Mouse (Mus musculus) forebrain, embryonic 14.5 days (tissue): ENCODE data around the gene Slc16a11. TPM values are rescaled to one million over a fixed set of nuclear protein-coding genes. Genes with fewer than 3 reads are reported as not detected.

Experiments
- ATAC-seq: fragments of 200-750 bp; cut with Nextera tagmentation; 2 replicates; pipeline ENCODE4 v1.8.0; 2017; ENCODE audit warnings: mild to moderate bottlenecking, moderate library complexity
- DNase-seq: peaks from one replicate; pipeline ENCODE4 v3.0.0-alpha.2; 2015; ENCODE audit warnings: low spot score
- H3K27ac ChIP-seq: fragments of 300-500 bp; sonication (generic); 2 replicates; pipeline ENCODE4 v1.5.1; 2014; ENCODE audit warnings: low read depth, mild to moderate bottlenecking, control low read depth, low read length, moderate library complexity
- H3K27me3 ChIP-seq: fragments of 300-500 bp; sonication (generic); replicated peaks from 2 replicates; pipeline ENCODE4 v1.6.1; 2014; ENCODE audit warnings: low read length, control low read depth, mixed read lengths; ENCODE audit not compliant: control insufficient read depth, insufficient read depth
- H3K36me3 ChIP-seq: fragments of 300-500 bp; sonication (generic); 2 replicates; pipeline ENCODE4 v1.6.1; 2014; ENCODE audit warnings: low read length, control low read depth; ENCODE audit not compliant: control insufficient read depth, insufficient read depth
- H3K4me1 ChIP-seq: fragments of 300-500 bp; sonication (generic); 2 replicates; pipeline ENCODE4 v1.6.1; 2014; ENCODE audit warnings: antibody characterized with exemption, low read length, control low read depth; ENCODE audit not compliant: control insufficient read depth, insufficient read depth
- H3K4me2 ChIP-seq: fragments of 300-500 bp; sonication (generic); 2 replicates; pipeline ENCODE4 v1.6.1; 2014; ENCODE audit warnings: mild to moderate bottlenecking, control low read depth, low read length
- H3K4me3 ChIP-seq: fragments of 300-500 bp; sonication (generic); 2 replicates; pipeline ENCODE4 v1.5.1; 2014; ENCODE audit warnings: low read depth, low read length, control low read depth
- H3K9ac ChIP-seq: fragments of 300-500 bp; sonication (generic); 2 replicates; pipeline ENCODE4 v1.6.1; 2014; ENCODE audit warnings: mild to moderate bottlenecking, low read length, control low read depth, moderate library complexity
- H3K9me3 ChIP-seq: fragments of 300-500 bp; sonication (generic); replicated peaks from 2 replicates; pipeline ENCODE4 v1.6.1; 2016; ENCODE audit warnings: low read length, control low read depth, mixed read lengths; ENCODE audit not compliant: control insufficient read depth
- WGBS: fragments of 180-500 bp; shearing (Covaris S2); extraction: QIAGEN DNeasy Blood & Tissue Kit; methylation state at CpG from one replicate; pipeline ENCODE4 v1.1.7; 2014; 5-methylcytosine and 5-hydroxymethylcytosine counted together
- polyA plus RNA-seq: library from polyadenylated mRNA; unstranded; fragments of >200 nt; fragmentation: Nextera tagmentation; extraction: Ambion mirVana; gene quantifications from 2 replicates; pipeline ENCODE4 v1.2.1, GENCODE M21; 2014

The Slc16a11 gene
- polyA plus RNA-seq, 1 experiment from 2014 or later, result 0.98 TPM

GRCm38 (mm10) chr11:70177647-70178046 lies 34.9 kb upstream of the Slc16a11 start:
- no peak for DNase-seq
- no peak overlapping the region for H3K4me2 ChIP-seq

GRCm38 (mm10) chr11:70178311-70178710 lies 34.2 kb upstream of the Slc16a11 start:
- Histone ChIP-seq H3K36me3 (no peaks in the 10 kb centered on the region), H3K9ac (no peak overlapping the region), H3K4me1 (no peaks in the 10 kb centered on the region), H3K27ac (no peak overlapping the region), H3K9me3 (no peaks in the 10 kb centered on the region), H3K27me3 (no peaks in the 10 kb centered on the region), H3K4me3 (no peak overlapping the region), H3K4me2 (no peak overlapping the region)
- ATAC-seq (no peak), DNase-seq (no peak)
- WGBS, result 88% methylated on average over 11 of the region's 11 CpGs

More at GRCm38 (mm10) chr11:70177647-70178046, 34.9 kb upstream of the Slc16a11 start:
- H3K4me1 ChIP-seq, result no peaks in the 10 kb centered on the region
- no peak overlapping the region for H3K9ac ChIP-seq
- no peak overlapping the region for H3K27ac ChIP-seq
- WGBS, result 75% methylated on average over 8 of the region's 8 CpGs
- no peaks in the 10 kb centered on the region for H3K27me3 ChIP-seq
- H3K36me3 ChIP-seq, result no peaks in the 10 kb centered on the region
- no peak for ATAC-seq
- no peaks in the 10 kb centered on the region for H3K9me3 ChIP-seq
- no peak overlapping the region for H3K4me3 ChIP-seq

- WGBS, result 81% methylated on average over 11 of the region's 11 CpGs
- ATAC-seq (no peak), DNase-seq (no peak)
- Histone ChIP-seq H3K4me3 (no peak overlapping the region), H3K27ac (no peak overlapping the region), H3K27me3 (no peaks in the 10 kb centered on the region), H3K4me1 (no peaks in the 10 kb centered on the region), H3K4me2 (no peak overlapping the region), H3K9me3 (no peaks in the 10 kb centered on the region), H3K36me3 (no peaks in the 10 kb centered on the region), H3K9ac (no peak overlapping the region)
Measured at GRCm38 (mm10) chr11:70178756-70179155, 33.8 kb upstream of the Slc16a11 start.

- Histone ChIP-seq H3K27ac (no peak overlapping the region), H3K9me3 (no peaks in the 10 kb centered on the region), H3K9ac (no peak overlapping the region), H3K4me2 (no peak overlapping the region), H3K27me3 (no peaks in the 10 kb centered on the region), H3K4me1 (no peaks in the 10 kb centered on the region), H3K4me3 (no peak overlapping the region), H3K36me3 (no peaks in the 10 kb centered on the region)
- DNase-seq (peak; percentile 63), ATAC-seq (no peak)
- WGBS, result 35% methylated on average over 14 of the region's 14 CpGs
Measured at GRCm38 (mm10) chr11:70179401-70179800, 33.2 kb upstream of the Slc16a11 start.

- ATAC-seq, result no peak
- Histone ChIP-seq H3K27ac (no peak overlapping the region), H3K9ac (no peak overlapping the region), H3K9me3 (no peaks in the 10 kb centered on the region), H3K36me3 (no peaks in the 10 kb centered on the region), H3K4me3 (no peak overlapping the region), H3K4me2 (no peak overlapping the region), H3K4me1 (no peaks in the 10 kb centered on the region), H3K27me3 (no peaks in the 10 kb centered on the region)
- no peak for DNase-seq
- whole genome bisulfite sequencing, result 86% methylated on average over 4 of the region's 4 CpGs
Measured at GRCm38 (mm10) chr11:70180496-70180895, 32.1 kb upstream of the Slc16a11 start.

GRCm38 (mm10) chr11:70185120-70185519 lies 27.4 kb upstream of the Slc16a11 start:
- DNase-seq, result no peak

GRCm38 (mm10) chr11:70189319-70190134 lies 23.0 kb upstream of the Slc16a11 start:
- Histone ChIP-seq H3K27me3 (no peaks in the 10 kb centered on the region), H3K4me1 (no peaks in the 10 kb centered on the region), H3K27ac (no peak overlapping the region), H3K36me3 (no peaks in the 10 kb centered on the region), H3K4me2 (no peak overlapping the region), H3K4me3 (no peak overlapping the region), H3K9ac (no peak overlapping the region), H3K9me3 (no peaks in the 10 kb centered on the region)
- 88% methylated on average over 28 of the region's 28 CpGs for WGBS
- no peak for DNase-seq
- no peak for ATAC-seq

More at GRCm38 (mm10) chr11:70185120-70185519, 27.4 kb upstream of the Slc16a11 start:
- no peaks in the 10 kb centered on the region for H3K36me3 ChIP-seq
- H3K4me3 ChIP-seq, result no peak overlapping the region
- H3K4me1 ChIP-seq, result no peaks in the 10 kb centered on the region
- H3K27me3 ChIP-seq, result no peaks in the 10 kb centered on the region
- H3K4me2 ChIP-seq, result no peak overlapping the region
- no peak overlapping the region for H3K27ac ChIP-seq
- no peaks in the 10 kb centered on the region for H3K9me3 ChIP-seq
- no peak for ATAC-seq
- WGBS, result 84% methylated on average over 7 of the region's 7 CpGs
- H3K9ac ChIP-seq, result no peak overlapping the region

GRCm38 (mm10) chr11:70191188-70191587 lies 21.4 kb upstream of the Slc16a11 start:
- Histone ChIP-seq H3K4me1 (no peaks in the 10 kb centered on the region), H3K4me3 (no peak overlapping the region), H3K4me2 (no peak overlapping the region), H3K9ac (no peak overlapping the region), H3K27me3 (no peaks in the 10 kb centered on the region), H3K9me3 (no peaks in the 10 kb centered on the region), H3K36me3 (no peaks in the 10 kb centered on the region), H3K27ac (no peak overlapping the region)
- DNase-seq, result no peak
- WGBS, result 85% methylated on average over 6 of the region's 6 CpGs
- no peak for ATAC-seq

GRCm38 (mm10) chr11:70192157-70192556 lies 20.4 kb upstream of the Slc16a11 start:
- H3K4me3 ChIP-seq, result no peak overlapping the region

More at GRCm38 (mm10) chr11:70192157-70192556, 20.4 kb upstream of the Slc16a11 start:
- Histone ChIP-seq H3K4me1 (no peaks in the 10 kb centered on the region), H3K9ac (no peak overlapping the region), H3K27ac (no peak overlapping the region), H3K9me3 (no peaks in the 10 kb centered on the region), H3K27me3 (no peaks in the 10 kb centered on the region), H3K4me2 (no peak overlapping the region), H3K36me3 (no peaks in the 10 kb centered on the region)
- 80% methylated on average over 4 of the region's 4 CpGs for WGBS
- ATAC-seq (no peak), DNase-seq (no peak)
